Mouse (Mus musculus): ENCODE results near the gene Bcl2l1.

Bcl2l1 gene

DNA sequence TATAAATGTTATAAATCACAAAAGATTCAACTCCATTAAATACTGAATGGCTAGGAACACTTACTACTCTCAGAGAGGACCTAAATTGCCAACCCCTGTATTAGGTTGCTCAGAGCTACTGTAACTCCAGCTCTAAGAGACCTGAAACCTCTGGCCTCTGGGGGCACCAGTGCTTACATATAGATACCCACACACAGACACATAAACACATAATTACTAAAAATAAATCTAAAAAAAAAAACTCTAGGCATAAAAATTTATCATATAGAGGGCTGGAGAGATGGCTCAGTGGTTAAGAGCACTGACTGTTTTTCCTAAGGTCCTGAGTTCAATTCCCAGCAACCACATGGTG lies 30.8 kb downstream of the Bcl2l1 start:
- DNase-seq: no peak

DNA sequence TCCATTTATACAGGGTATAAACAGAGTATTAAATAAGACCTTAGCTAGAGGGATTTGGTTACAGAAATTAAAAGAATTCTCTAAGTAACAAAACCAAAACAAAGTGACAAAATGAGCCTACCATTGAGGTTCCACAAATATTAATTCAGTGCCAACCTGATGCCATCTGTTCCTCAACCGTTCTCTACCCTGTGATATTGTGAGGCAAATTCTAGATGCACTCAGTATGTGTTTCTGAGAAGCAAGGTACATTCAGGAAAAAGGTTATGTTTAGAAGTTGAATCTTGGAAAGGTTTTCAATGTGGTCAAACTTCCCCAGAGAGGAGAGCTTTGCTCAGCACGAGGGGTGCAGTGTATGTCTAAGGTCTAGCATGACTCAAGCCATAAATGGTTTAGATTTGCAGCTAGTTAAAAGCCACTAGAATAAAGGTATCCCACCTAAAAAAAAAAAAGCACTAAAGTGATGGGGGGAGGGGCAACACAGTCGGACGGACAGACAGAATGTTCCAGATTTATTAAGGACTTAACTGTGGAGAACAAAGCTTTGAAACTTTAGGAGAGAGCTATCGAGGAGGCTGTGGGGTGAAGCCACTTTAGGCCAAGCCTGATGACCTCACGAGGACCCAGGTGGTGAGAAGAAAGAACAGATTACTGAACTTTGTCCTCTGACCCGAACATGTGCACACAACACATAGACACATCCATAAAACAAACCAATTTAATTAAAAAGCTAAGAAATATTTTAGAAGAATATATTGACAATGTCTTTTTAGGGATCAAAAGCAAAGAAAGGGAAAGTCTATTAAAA lies 31.4 kb downstream of the Bcl2l1 start:
- DNase-seq: peak; percentile 86

DNA sequence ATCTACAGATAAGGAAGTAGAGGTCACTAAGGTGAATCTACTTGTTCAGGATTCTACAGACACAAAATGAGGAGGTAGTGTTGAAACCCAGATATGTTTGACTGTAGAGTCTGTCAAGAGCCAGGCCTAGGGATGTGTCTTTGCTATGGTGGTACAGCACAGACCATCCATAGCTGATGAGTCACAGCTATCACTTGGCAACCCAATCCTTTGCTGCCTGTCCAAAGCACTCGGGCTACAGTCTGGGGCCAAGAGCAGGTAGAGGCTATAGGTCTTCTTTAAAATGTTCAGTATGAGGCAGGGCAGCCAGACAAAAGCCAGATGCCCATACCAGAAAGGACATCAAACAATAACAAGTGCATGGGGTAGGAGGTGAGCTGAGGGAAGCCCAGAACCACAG lies 33.9 kb downstream of the Bcl2l1 start:
- no peak for DNase-seq

DNA sequence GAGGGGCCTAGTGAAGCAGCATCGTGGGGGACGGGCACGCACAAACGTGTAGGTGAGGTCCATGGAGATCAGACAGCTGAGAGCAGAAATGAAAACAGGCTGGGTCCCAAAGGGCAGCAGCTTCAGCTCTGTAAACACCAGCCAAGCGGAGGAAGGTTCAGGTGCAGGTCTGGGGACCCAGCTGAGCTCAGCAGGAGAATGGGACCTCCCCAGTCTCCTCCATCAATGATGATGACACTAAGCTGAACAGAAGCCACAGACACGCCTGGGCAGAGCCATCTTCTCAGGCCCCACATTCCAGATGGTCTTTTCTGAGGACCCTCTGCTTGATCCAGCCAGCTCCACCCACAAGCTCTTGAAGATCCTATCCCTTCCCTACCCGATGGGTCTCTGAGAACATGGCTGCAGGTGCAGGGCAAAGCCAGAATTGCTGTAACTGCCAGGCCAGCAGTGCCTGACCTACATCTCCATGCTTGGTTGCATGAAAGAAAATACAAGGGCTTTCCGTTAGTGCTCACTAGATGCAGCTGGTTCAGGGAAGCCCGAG lies 37.2 kb downstream of the Bcl2l1 start:
- no peak for DNase-seq

DNA sequence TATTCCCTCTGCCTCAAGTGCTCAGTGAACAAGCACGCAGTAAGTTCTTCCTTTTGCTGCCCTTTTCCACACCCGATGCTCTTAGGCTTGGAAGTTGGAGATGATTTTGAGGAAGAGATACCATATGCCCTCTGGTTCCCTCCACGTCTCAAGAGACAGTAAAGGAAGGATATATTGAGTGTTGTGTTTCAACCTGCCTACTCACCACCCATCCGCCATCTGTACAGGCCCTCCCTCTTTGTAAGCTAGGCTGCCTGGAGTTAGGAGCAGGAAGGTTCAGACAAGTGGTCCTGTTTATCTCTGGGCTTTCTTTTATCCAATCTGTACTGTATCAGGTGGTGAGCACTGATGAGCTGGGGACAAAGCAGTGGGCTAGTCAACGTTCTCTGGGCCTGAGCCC lies 38.1 kb downstream of the Bcl2l1 start:
- no peak for DNase-seq

DNA sequence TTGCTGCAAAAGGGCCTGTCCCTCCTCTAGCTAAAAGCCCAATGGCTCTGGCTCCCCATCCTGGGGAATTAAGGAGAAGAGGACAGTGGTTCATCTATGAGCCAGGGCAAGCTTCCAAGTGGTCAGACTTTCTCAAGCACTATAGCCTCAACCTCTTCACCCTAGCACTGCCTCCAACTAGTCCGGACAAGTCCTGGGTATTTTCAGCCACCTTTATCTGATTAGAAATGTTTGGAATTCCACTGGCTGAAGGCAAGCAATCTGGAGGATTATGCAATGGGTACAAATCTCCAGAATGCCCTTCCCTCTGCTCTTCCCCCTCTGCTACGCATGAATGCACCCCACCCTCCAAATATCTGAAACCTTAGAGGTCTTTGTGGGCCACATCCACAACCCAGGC lies 39.1 kb downstream of the Bcl2l1 start:
- peak; percentile 50 for DNase-seq

DNA sequence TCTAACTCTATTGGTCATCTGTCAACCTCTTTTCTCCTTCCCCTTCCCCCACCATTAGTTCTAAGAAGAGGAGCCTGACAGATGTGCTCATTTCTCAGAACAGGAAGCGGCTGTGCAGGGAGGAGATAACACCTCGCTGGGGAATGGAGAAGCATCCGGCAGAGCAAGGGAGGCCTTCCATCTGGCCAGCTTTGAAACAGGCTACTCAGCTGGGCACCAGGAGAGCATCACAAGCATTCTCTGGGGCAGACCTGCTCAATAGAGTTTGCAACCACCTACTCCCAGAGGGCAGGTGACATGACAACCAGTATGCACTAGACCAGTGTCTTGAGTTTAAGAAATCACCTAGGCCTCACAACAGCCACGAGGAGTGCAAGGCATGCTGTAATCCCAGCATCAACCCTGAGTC lies 41.9 kb downstream of the Bcl2l1 start:
- no peak for DNase-seq

DNA sequence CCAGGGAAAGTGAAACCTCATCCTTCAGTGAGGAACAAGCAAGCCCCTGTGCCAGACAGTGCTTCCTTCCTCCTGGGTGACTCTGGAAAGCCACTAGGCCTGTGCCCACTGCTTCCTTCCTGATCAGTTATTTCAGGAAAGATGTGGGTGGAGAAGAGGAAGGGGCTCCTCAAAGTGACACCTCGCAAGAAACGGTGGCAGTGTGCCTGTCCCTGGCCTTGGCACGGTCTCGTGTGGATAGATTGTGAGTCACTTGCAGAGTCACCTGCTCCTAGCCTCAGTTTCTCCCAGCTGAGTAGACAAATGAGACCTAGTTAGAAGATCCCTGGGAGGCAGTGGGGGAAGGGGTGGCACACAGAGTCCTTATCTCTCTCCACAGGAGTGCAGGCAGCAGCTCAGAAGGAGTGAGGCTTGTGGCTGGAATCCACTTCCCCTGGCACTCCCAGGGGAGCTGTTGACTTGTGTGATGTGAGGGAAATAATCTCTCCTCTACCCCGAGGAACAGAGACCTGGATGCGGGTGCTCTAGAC lies 42.6 kb downstream of the Bcl2l1 start:
- peak; percentile 62 for DNase-seq

DNA sequence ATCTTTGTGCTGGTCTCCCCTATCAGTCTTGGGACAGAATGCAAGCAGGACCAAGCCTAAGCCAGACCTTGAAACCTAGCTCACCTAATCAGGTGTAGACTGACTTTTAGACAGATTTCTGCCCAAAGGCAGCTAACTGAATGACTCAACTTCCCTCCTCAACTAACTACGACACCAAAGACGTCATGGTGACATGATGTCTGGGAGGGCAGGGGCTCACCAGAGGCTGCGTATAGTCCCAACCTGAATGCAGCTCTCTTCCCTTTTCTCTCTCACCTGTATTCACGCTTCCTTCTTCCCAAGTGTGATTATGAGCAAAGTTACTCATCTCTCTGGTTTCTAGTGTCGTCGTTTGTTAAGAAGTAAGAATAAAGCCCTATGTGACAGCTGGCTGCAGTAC lies 44.0 kb downstream of the Bcl2l1 start:
- DNase-seq: no peak

DNA sequence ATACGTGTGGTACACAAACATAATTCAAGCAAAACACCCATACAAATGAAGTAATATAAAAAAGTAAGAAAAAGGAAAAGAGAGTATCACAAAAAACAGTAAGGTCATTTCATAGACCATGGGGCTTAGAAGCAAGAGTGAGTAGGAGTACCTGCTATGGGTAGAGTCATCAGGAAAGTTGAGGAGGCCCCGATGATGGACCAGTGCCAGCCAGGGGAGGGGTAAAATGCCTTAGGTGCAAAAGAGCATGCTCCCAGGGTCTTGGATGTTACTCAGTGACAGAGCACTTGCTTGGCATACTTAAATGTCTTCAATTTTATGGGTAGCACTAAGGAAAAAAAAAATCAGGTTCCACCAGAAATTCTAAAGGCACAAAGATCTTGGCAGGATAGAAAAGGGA lies 44.4 kb downstream of the Bcl2l1 start:
- DNase-seq: peak; percentile 48

DNA sequence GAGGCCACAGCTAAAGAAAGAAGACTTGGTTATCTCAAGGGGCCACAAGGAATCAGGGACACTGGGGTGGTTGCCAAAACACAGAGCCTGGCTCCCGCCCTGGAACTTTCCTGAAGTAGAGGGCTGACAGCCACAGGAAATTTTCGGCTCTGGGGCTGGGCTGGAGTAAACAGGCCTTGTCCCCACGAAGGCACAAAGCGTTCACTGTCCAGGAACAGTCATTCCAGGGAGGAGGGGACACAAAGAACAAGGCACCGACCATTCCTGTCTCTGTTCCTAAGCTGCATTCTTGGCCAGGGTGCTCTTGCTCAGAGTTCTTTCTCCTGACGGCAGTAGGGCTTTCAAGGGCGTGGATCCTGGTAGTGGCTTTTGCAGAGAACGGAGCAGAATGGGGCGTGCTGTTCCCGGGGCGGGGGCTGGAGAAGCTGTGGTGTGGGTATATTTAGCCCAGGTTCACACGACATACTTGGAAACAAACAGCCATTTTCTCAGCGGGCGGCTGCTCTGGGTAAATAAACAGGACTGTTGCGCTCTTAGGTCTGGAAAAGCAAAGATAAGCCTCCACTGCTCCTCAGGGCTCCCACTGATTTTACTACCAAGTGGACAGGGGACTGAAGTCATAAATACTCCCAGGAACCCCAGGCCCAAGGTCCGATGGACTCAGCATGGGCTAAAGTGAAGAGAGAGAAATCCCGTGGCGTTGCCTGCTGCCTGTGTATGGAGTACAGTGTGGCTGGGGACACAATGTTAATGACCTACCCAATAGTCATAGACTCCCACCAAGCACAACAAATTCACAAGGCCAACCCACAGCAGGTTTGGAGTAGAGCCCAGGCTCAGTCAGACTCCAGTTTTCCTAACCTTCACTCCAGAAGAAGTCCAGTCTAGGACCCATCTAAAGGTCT lies 45.8 kb downstream of the Bcl2l1 start:
- DNase-seq: peak; percentile 87

DNA sequence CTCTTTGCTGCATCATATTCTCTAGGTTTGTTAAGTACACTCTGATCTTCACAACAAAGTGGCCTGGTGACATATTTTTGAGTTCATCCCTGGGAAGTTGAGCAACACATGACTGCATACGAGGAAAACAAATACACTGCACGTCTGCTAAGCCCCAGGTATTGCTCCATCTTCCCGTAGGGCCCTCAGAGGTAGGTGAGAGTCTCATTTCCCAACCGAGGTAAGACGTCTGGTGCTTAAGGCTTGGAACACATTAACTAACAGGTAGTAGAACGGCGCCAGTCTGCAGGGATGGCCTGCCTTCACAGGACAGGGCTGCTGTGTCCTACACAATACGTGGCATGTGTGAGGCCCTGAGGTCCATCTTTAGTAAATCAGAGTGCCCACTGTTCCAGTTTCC lies 46.9 kb downstream of the Bcl2l1 start:
- no peak for DNase-seq

DNA sequence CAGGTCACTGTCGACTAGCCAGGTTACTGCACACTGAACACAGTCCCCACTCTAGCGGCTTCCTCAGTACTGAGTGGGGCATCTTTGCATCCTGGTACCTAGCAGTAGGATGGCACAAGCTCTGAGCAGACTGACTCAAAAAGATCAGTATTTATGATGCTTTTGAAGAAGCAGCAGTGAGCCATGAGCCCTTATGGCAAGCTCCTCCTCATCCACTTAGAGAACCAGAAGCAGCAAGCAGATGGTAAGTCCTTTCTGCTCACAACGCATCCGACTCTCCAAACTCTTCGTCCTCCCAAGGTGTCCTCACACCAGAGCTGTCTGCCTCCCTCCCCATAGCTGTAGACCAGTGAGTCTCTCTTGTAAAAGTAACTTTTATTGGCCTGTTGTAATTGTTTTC lies 48.3 kb downstream of the Bcl2l1 start:
- no peak for DNase-seq

DNA sequence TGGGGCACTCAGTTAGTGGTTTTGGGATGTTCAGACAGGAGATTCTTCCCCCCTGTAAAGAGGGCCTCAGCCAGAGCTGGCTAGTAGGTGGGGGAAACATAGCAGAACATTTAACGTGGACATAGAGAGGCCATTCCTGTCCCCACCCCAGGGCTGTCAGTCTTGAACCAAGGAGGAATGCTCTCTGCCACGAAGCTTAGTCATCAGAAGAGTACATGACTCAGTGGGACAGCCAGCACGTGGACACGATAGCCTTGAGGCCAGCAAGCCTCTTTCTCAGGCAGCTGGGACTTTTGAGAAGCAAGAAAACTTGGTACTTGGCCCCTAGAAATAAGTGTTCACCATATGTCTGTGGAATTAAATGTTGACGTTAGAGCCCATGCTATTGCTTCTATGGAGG lies 48.9 kb downstream of the Bcl2l1 start:
- DNase-seq: no peak

DNA sequence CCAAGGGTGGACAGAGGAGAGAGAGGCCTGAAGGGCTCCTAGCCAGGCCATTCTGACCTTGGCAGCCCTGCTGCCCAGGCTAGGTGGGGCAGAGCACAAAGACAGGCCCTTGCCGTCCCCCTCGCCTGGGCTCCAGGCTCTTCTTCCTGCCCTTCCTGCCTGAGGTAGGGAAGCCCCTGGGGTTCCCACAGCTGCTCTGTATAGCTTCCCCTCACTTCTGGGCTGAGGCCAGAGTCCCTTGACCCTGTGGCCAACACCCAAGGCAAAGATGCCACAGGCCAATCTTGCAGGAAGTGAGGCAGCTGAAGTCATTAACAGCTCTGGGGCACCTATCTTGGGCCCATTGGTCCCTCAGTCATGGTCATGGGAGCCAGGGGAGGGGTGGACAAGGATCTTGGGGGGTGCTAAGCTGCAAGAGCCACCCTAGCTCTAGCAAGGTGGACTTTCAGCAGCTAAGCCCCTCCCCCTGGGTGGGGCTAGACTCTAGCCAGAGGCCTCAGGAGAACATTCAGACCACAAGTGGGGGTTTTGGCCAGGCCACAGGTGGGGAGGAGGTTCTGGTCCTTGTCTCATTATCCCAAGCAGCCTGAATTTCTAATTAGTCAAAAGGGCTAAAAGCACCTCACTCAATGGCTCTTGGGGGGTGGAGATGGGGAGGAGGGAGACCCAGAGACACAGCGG lies 50.4 kb downstream of the Bcl2l1 start:
- no peak for DNase-seq

DNA sequence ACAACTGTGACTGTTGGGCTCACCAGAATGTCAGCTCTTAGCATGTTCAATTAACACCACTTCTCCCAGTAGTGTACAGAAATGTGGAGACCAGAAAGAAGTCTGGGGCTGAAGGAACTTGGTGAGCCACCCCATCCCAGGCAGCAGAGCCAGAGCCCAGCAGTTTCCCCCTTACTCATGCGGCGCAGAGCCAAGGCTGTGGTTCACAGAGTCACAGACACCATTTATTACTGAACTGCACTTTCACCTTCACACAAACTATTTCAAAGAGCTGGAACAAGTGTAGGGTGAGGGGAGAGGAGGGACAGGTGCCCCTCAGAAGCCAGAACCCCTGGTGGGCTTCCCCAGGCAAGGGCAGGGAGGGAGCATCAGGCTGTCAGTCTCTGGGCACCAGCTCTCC lies 51.1 kb downstream of the Bcl2l1 start:
- no peak for DNase-seq

DNA sequence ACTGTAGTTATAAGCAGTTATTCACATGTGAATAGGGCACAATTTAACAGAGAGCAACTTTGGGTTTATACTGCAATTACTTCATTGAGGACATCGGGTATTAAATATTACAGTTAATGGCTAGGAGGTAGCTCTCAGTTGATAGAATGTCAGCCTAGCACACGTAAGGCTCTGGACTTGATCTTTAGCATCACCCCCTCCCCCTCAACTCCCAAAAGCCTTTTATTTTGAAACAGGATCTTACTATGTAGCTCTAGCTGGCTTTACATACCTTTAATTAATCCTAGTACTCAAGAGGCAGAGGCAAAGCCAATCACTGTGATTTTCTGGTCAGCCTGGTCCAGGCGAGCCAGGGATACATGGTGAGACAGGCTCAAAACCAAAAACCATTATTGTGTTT lies 54.4 kb downstream of the Bcl2l1 start:
- no peak for DNase-seq

DNA sequence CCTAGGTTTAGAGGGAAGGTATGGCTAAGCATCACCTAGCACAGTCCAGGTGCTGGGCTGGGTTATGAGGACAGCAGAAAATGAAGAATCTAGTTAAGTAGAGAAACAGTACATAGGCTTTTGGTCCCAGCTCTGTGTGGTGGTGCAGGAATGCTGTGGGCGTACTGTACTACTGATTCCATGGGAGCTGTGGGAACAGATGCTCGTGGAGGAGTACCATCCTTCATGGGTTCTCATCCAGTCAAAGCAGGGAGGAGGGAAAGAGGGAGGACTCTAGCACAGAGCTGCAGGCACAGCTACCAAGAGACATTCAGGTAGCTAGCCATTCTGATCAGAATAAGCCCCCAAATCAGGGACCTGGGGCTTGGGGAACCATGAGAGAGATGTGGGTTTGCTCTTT lies 55.1 kb downstream of the Bcl2l1 start:
- no peak for DNase-seq

DNA sequence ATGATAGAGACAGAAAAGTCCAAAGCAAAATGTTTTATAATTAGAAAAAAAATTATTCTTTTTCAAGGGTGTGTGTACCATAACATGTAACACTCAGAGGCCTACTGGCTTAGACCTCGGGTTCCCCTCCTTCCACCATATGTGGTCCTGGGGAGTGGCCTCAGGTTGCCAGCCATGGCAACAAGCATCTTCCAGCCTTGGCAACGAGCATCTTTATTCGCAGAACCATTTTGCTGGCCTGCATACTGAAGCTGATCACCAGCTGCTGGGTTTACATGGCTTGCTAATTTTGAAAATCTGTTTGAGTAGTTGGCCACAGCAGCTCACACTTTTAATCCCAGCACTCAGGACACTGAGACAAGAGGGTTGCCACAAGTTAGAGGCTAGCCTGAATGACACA lies 55.5 kb downstream of the Bcl2l1 start:
- no peak for DNase-seq

DNA sequence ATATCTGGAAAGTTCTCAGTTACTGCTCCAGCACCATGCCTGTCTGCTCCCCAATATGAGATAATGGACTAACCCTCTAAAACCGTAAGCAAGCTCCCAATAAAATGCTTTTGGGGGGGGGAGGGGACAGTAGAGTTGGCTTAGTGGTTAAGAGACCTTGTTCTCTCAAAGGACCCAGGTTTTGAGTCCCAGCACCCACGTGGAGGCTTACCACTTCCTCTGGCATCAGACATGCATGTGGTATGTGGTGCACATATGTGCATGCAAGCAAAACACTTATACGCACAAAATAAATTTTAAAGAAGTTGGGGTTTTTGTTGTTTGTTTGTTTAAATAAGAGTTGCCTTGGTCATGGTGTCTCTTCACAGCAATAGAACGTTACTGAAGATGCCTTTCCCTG lies 56.2 kb downstream of the Bcl2l1 start:
- DNase-seq: no peak

DNA sequence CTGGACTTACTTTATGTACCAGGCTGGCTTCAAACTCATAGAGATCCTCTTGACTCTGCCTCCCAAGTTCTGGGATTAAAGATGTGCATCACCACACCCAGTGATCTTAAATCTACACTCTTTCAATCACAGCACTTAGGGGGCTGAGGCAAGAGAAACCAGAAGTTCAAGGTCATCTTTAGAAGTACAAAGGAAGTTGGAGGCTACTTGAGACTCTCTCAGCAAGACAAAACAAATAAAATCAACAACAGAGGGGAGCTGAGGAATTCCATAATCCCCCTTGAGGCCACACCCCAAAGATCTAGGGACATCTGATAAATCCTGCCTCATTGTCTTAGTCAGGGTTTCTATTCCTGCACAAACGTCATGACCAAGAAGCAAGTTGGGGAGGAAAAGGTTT lies 59.3 kb downstream of the Bcl2l1 start:
- no peak for DNase-seq

DNA sequence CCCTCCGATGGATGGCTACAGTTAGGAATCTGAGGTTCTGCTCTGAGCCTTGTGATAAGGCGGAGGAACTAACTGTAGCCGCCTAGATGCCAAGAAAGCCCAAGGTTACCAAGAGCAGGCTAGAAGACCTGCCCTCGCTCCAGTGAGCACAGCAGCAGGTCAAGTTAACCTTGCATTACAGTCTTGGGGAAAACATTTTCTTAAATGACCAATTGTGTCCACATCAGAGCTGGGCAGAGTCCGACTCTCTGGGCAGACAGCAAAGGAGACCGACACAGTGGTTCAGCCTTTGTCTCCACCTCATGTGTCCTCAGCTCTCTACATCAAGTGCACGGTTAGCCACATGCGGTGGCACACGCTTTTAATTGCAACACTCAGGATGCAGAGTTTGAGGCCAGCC lies 60.0 kb downstream of the Bcl2l1 start:
- DNase-seq: no peak

DNA sequence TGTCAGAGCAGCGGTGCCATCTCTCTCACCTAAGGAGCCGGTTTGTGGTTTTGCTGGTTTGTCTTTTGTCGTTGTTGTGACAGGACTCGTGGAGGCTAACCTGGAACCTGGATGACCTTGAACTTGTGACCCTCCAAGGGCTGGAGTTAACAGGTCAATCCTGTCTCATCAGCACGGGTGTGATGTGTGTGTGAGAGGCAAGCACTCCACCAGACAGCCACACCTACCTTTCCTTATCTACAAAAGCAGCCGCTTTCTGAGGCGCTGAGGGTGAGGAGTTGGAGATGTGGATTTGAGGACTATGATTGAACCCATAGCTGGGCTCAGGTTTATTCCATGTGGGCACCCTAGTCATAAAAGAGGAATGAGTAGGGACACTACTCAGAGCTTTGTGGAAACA lies 61.9 kb downstream of the Bcl2l1 start:
- DNase-seq: no peak

All from cerebellum, adult 9-10 months (tissue).